Mouse (Mus musculus) ovary, postnatal 14 days (tissue): Measurements from ENCODE around the gene Aif1l.
"Not testable (repeated sequence)": the region's sequence is repeated elsewhere in the genome, so short reads cannot be mapped to it uniquely, and the experiment has no call there.

Experiments
- DNase-seq: peaks from one replicate; pipeline ENCODE4 v3.0.0; 2022; ENCODE audit warnings: low spot score

Aif1l gene

DNA sequence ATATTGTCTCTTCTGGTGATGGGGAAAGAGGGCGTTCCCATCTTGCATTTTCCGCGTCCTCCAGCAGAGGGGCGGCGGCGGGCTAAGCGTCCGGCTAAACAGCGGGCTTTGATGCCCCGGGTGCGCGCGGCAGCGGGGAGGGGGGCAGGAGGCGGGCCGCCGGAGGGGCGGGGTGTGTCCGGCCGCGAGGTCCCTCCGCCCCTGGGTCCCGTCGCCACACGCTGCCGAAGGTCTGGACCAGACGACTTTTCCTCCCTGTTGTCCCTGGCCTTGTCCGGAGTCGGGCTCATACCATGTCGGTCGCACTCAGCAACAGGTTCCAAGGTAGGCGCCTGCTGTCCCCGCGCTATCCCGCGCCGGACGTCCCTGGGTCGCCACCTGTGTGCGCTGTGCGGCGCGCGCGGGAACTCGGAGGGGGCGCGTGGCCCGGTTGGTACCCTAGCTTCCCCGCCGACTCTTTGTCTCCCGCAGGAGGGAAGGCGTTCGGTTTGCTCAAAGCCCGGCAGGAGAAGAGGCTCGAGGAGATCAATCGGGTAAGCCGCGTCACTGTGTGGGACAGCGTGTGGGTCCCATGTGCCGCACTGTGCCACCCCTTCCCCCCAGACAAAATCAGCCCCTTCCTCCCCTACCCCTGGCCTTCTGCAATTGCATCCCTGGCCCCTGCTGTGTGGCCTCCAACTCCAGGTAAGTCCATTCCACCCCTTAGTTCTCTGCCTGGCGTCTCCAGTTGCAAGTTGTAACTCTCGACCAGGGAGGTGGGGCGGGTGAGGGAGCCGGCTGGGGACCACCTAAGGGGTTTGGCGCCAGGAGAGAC is at the start of gene Aif1l:
Aif1l (plus strand) TSS at position 82 of the 814 bp plus-strand sequence.
- DNase-seq = peak; percentile 58

DNA sequence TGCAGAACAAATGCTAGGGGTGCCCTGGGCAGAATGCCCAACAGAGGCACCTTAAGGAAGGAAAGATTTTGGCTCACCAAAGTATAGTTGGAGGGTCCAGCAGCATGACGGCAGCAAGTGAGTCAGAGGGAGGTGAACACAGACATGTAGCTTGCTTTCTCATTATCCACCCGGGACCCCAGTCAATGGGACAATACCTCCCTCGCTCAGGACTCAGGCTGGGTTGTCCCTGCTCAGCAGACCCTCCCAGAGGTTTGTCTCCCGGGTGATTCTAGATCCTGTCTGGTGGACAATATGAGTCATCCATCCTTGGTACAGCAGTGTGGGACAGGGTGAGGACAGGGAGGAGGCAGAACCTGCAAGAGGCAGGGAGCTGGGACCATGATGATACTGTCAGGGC is 49.0 kb upstream of the Aif1l start:
- DNase-seq = no peak

DNA sequence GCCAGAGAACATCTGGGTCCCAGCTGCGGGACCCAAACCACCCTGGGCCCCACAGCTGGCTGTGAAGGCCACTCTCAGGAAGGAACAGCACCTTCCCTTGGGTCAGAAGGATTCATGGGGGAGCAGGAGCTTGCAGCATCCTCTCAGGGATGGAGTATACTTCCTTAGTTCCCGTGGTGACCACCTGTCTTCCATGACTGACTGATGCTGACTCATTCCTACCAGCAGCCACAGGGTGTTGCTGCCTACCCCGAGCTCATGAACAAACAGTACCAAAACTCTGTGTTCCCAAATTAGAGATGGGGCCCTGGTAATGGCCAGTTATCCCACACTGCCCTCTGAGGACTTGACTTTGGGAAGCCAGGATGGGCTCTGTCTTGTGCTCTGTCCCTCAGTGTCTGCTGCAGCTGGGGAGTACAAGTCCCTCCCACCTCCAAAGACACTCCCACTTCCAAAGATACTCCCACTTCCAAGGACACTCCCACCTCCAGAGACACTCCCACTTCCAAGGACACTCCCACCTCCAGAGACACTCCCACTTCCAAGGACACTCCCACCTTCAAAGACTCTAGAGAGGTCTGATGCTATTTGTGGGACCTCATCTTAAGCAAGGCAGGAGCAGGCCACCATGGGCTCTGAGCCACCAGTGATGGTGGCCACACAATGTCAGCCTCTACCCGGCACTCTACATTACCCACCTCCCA is 48.1 kb upstream of the Aif1l start:
- DNase-seq = no peak

- DNase-seq = no peak
Observed at GRCm38 (mm10) chr2:31904089-31904488, 45.9 kb upstream of the Aif1l start.

DNA sequence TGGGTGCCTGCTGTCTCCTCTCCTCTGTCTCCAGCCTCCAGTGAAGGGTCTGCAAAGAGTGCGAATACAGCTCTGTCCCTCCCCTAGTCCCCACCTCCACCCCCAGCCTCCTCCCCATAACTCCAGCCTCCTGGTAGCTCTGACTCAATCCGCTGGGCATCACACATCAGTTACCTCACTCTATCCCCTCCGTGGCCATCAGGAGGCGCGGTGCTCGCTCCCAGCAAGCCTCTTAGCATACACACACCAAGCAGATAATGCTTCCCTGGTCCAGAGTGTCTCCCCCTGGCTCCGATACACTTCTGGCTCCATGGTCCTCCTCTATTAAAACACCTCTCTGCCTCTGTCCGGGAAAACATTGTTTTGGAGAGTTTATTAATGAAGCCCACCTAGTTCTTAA is 45.3 kb upstream of the Aif1l start:
- no peak for DNase-seq

- no peak for DNase-seq
Observed at GRCm38 (mm10) chr2:31905682-31906081, 44.3 kb upstream of the Aif1l start.

GRCm38 (mm10) chr2:31906407-31906806 is 43.5 kb upstream of the Aif1l start:
- DNase-seq = no peak

- no peak for DNase-seq
Observed at GRCm38 (mm10) chr2:31912575-31912974, 37.4 kb upstream of the Aif1l start.

GRCm38 (mm10) chr2:31914213-31914612 is 35.7 kb upstream of the Aif1l start:
- not testable (repeated sequence) for DNase-seq

DNA sequence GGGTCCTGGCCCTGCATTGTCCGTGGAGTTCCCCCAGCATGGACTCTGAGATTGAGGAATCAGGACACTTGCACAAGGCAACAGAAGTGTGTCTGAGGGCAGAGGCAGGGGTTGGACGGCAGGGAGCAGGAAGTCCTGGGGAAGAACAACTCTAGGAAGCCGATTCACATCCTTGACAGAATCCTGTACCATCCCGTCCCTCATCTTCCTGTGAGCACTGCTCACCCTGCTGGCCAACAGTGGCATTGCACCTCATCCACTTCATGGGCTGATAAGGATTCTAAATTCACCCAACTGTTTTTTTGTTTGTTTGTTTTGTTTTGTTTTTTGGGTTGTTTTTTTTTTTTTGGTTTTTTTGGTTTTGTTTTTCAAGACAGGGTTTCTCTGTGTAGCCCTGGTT is 34.8 kb upstream of the Aif1l start:
- peak; percentile 72 for DNase-seq

- peak; percentile 28 for DNase-seq
Observed at GRCm38 (mm10) chr2:31917636-31918035, 32.3 kb upstream of the Aif1l start.

DNA sequence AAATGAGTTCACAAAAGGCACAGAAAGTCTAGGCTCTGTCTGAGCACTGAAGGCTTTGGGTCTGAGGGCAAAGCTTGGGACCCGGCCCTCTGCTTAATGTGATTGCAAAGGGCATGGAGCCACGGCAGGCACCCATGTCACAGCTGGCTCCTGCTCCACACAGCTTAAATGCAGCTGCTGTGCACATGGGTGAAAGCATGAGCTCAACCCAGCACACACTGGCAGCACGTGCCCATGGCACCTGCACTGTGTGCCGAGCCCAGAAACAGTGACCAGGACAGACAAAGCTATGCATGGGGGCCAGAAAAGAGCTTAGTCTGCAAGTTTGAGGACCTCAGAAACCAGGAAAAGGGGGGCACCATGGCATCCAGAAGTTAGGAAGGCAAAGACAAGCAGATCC is 26.3 kb upstream of the Aif1l start:
- DNase-seq = no peak

GRCm38 (mm10) chr2:31924811-31925210 is 25.1 kb upstream of the Aif1l start:
- peak; percentile 60 for DNase-seq

GRCm38 (mm10) chr2:31925936-31926335 is 24.0 kb upstream of the Aif1l start:
- no peak for DNase-seq

DNA sequence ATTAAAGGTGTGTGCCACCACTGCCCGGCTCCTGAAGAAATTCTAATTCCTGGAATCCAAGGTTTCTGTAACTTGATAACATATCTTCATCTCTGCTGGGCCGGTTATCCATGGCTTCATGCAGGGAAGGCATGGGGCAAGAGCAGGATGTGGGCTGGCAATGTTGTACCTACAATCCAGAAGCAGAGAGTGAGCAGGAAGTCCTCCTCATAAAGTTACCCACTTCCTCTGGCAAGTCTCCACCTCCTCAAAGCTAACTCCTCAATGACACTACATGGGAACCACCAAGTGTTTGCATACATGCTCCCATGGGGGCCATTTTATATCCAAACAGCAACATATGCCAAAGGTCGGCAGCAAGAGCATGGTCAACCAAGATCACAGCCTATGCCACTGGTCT is 20.3 kb upstream of the Aif1l start:
- DNase-seq = no peak

GRCm38 (mm10) chr2:31934551-31934950 is 15.4 kb upstream of the Aif1l start:
- DNase-seq = no peak

DNA sequence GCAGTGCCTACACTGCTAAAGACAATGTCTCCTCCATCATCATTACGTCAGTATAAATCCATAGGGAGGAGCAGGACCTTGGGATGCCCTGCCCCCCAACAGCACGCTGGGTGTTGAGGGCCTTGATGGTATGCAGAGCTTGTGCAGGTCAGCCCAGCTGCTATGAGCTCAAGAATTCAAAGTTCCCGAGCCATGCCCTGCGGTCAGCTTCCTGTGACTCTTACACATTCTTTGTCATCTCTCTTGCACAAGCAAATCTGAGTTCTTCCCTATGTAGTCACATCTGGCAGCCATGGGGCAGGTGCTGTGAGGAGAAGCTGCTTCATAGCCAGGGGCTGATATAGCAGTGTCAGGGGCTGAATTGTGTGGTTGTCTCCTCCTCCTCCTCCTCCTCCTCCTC is 14.9 kb upstream of the Aif1l start:
- no peak for DNase-seq

DNA sequence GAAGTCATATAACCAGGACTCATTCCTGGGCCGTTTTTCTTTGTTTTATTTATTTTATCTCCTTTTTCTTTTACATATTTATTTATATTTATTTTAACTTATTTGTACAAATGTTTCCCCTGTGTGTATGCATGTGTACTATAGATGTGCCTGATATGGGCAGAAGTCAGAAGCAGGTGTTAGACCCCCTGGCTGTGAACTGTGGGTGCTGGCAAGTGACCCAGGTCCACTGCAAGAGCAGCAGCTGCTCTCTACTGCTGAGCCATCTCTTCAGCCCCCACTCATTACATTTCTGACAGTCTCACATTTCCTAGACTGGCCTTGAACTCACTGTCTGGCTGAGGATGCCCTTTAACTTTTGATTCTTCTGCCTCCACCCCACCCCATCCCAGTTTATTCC is 11.6 kb upstream of the Aif1l start:
- no peak for DNase-seq

DNA sequence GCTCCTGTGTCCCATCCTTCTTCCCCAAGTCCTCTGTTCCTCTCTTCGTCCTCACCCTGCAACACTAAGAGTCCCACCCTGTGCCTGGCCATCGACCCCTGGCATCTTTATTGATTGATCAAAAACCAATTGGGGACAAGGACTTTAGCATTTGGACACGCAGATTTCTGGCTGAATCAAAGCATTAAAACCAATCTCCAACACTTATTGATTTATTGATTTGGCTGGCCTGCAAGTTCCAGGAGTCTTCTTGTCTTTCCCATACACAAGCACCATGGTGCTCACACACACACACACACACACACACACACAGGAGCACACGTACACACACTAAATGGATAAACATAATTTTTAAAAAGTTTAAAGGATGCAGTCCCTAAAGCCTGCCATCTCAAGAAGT is 6.9 kb upstream of the Aif1l start:
- DNase-seq = no peak

GRCm38 (mm10) chr2:31945580-31945979 is 4.4 kb upstream of the Aif1l start:
- DNase-seq = no peak

- DNase-seq = no peak
Observed at GRCm38 (mm10) chr2:31948392-31948791, 1.5 kb upstream of the Aif1l start.

DNA sequence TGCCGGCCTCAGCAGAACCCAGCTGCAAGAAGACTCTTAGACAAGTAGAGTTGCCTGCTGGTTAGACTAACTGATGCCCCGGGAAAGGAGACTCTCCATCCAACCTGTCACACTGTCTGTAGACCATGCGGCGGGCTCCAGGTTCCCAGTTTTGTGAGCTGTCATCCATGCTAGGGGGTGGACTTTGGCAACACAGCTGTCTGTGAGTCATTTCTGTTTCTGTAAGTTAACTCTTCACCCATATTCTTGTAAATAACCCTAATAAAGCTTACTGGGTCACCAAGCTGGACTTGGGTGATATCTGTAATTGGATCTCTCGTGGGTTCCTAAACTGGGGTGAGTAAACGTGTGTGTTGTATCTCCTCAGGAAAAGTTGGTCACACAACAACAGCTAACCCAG is 1.1 kb upstream of the Aif1l start:
- DNase-seq = no peak

- DNase-seq = no peak
Observed at GRCm38 (mm10) chr2:31950966-31951365, 1.0 kb downstream of the Aif1l start.

DNA sequence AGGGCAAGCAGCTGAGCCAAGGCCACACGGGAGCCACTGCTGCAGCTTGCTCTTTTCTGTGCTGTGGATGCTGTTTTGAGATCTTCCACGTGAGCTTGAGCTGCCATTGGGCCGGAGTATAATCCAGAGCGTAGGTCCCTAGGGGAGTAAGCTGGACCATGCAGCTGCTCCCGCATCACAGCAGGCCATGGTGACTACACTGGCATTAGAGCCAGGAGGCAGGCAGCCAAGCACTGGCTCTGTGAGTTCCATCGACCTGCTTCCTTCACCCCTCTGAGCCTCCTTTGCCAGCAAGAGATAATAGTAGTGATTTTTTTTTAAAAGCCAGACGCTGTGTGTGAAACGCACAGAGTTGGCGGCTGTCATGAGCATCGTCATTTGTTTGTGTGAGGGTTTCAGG is 2.3 kb downstream of the Aif1l start:
- DNase-seq = no peak
